Mouse (Mus musculus) lung, embryonic 14.5 days (tissue): Measurements from ENCODE around the gene Aebp2. TPM values are rescaled to one million over a fixed set of nuclear protein-coding genes. Genes with fewer than 3 reads are reported as not detected.
A peak's percentile ranks its signal among the peaks of the same experiment; 100 is the strongest.
"Not testable (repeated sequence)": the region's sequence is repeated elsewhere in the genome, so short reads cannot be mapped to it uniquely, and the experiment has no call there.

Experiments used
- ATAC-seq: fragments of 200-750 bp; cut with Nextera tagmentation; 2 replicates; pipeline ENCODE4 v1.8.0; 2017; ENCODE audit warnings: mild to moderate bottlenecking, moderate TSS enrichment, moderate library complexity; ENCODE audit not compliant: insufficient read depth
- DNase-seq: peaks from one replicate; pipeline ENCODE4 v3.0.0-alpha.2; 2015
- H3K27ac ChIP-seq: fragments of 300-500 bp; sonication (generic); 2 replicates; pipeline ENCODE4 v1.5.1; 2014; ENCODE audit warnings: low read depth, mild to moderate bottlenecking, moderate library complexity
- H3K27me3 ChIP-seq: fragments of 300-500 bp; sonication (generic); 2 replicates; pipeline ENCODE4 v1.6.1; 2014; ENCODE audit warnings: low read length, control low read depth; ENCODE audit not compliant: insufficient read depth
- H3K36me3 ChIP-seq: fragments of 300-500 bp; sonication (generic); 2 replicates; pipeline ENCODE4 v1.6.1; 2014; ENCODE audit warnings: control low read depth; ENCODE audit not compliant: insufficient read depth
- H3K4me1 ChIP-seq: fragments of 300-500 bp; sonication (generic); 2 replicates; pipeline ENCODE4 v1.6.1; 2014; ENCODE audit warnings: antibody characterized with exemption, control low read depth; ENCODE audit not compliant: insufficient read depth
- H3K4me2 ChIP-seq: fragments of 300-500 bp; sonication (generic); 2 replicates; pipeline ENCODE4 v1.6.1; 2014; ENCODE audit warnings: mild to moderate bottlenecking
- H3K4me3 ChIP-seq: fragments of 300-500 bp; sonication (generic); 2 replicates; pipeline ENCODE4 v1.5.1; 2014; ENCODE audit warnings: low read depth, low read length
- H3K9ac ChIP-seq: fragments of 300-500 bp; sonication (generic); 2 replicates; pipeline ENCODE4 v1.6.1; 2014
- H3K9me3 ChIP-seq: fragments of 300-500 bp; sonication (generic); 2 replicates; pipeline ENCODE4 v1.6.1; 2016; ENCODE audit warnings: low read depth, low read length, control low read depth
- CTCF ChIP-seq: IDR thresholded peaks from 2 replicates; pipeline ENCODE4 v1.5.1; 2016; ENCODE audit warnings: antibody characterized with exemption, low read depth
- WGBS: fragments of 180-500 bp; shearing (Covaris S2); extraction: QIAGEN DNeasy Blood & Tissue Kit; methylation state at CpG from one replicate; pipeline ENCODE4 v1.1.7; 2014; 5-methylcytosine and 5-hydroxymethylcytosine counted together
- polyA plus RNA-seq: library from polyadenylated mRNA; unstranded; fragments of >200 nt; fragmentation: Nextera tagmentation; extraction: Ambion mirVana; gene quantifications from 2 replicates; pipeline ENCODE4 v1.2.1, GENCODE M21; 2014

The Aebp2 gene
- 13.3 and 15.3 TPM in 2 replicates for polyA plus RNA-seq

- H3K9me3 ChIP-seq, result no peaks in the 10 kb centered on the region
- WGBS, result 44% methylated on average over 30 of the region's 30 CpGs
- peak; percentile 1; the same call in 1 of the 2 replicates for ATAC-seq
- no peaks in the 10 kb centered on the region for H3K27me3 ChIP-seq
- no peaks in the 10 kb centered on the region for H3K36me3 ChIP-seq
- H3K4me3 ChIP-seq, result peak within 1 kb of the TSS; percentile 99
- no peak for TF ChIP-seq CTCF
- H3K9ac ChIP-seq, result peak within 1 kb of the TSS; percentile 97
- H3K4me1 ChIP-seq, result peaks cover 18% of the 10 kb centered on the region
- H3K27ac ChIP-seq, result peak within 1 kb of the TSS; percentile 96
- peak within 1 kb of the TSS; percentile 66 for H3K4me2 ChIP-seq
- no peak for DNase-seq
These were observed at the start of gene Aebp2 for GRCm38 (mm10) chr6:140622391-140623225. Gene Aebp2 (plus strand): TSS chr6:140622663.

DNA sequence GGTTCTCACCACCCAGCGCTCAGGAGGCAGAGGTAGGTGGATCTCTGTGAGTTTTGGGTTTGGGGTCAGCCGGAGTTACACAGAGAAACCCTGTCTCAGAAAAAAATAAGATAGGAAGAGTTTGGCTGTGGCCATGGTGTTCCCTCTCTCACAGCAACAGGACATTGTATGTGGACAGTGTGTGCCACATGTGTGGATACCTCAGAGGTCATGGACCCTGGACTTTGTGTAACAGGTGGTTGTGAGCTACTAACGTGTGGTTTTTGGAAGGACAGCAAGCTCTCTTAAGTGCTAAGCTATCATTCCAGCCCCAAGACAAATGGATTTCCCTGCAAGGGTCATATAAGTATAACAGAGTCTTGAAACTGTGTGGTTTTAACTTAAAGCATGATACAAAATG is 47.5 kb upstream of the Aebp2 start:
- TF ChIP-seq CTCF, result no peak
- no peaks in the 10 kb centered on the region for H3K27me3 ChIP-seq
- no peak overlapping the region for H3K9ac ChIP-seq
- no peak overlapping the region for H3K4me2 ChIP-seq
- H3K9me3 ChIP-seq, result no peaks in the 10 kb centered on the region
- H3K36me3 ChIP-seq, result peaks cover 65% of the 10 kb centered on the region
- no peak overlapping the region for H3K27ac ChIP-seq
- DNase-seq, result no peak
- no peak overlapping the region for H3K4me3 ChIP-seq
- H3K4me1 ChIP-seq, result no peaks in the 10 kb centered on the region
- 85% methylated on average over 3 of the region's 3 CpGs for WGBS
- ATAC-seq, result no peak

DNA sequence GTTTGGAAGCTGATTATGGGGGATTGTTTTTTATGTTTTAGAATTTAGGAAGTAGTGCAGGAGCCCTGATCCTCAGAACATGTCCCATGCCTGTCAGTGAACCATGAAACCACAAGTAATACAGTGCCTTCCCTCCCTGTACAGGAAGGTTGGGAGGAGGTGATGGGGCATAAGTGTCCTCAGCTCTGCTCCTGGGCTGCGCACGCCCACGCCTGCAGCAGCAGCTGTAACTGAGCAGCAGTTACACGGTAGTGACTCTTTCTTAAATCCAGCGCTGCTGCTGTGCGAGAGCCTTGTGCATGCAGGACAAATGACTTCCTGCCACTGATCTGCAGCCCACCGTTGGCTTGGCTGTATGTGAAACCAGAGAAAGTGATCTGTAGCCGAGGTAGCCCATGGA is 46.3 kb upstream of the Aebp2 start:
- DNase-seq (no peak), ATAC-seq (no peak)
- WGBS, result 61% methylated on average over 8 of the region's 8 CpGs
- Histone ChIP-seq H3K4me2 (no peak overlapping the region), H3K36me3 (peaks cover 65% of the 10 kb centered on the region), H3K9ac (no peak overlapping the region), H3K9me3 (no peaks in the 10 kb centered on the region), H3K4me3 (no peak overlapping the region), H3K27me3 (no peaks in the 10 kb centered on the region), H3K27ac (no peak overlapping the region), H3K4me1 (no peaks in the 10 kb centered on the region)
- no peak for TF ChIP-seq CTCF

- no peaks in the 10 kb centered on the region for H3K4me1 ChIP-seq
- H3K27ac ChIP-seq, result peak overlapping the region; percentile 27; the same call in 1 of the 2 replicates
- H3K27me3 ChIP-seq, result no peaks in the 10 kb centered on the region
- DNase-seq, result peak; percentile 82
- 43% methylated on average over 18 of the region's 18 CpGs for WGBS
- no peak overlapping the region for H3K4me3 ChIP-seq
- H3K9me3 ChIP-seq, result no peaks in the 10 kb centered on the region
- H3K4me2 ChIP-seq, result no peak overlapping the region
- TF ChIP-seq CTCF, result peak; percentile 31
- peak; percentile 92 for ATAC-seq
- H3K9ac ChIP-seq, result no peak overlapping the region
- peaks cover 61% of the 10 kb centered on the region for H3K36me3 ChIP-seq
These were observed 45.3 kb upstream of the Aebp2 start for GRCm38 (mm10) chr6:140576961-140577821.

DNA sequence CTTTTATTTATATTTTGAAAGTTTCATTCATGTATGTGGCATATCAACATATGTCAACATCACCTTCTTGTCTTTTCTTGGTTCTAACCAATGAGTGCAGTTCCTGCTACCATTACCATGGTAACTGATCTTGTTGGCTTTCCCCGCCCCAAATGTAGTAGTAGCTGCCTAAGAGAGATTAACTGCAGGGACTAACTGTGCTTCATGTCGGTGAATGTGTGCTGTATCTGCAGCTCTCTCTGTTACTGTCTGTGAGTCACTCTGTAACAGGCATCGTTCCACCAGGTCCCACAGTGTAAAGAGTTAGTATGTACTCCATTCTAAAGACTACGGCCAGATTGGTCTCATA is 44.7 kb upstream of the Aebp2 start:
- Histone ChIP-seq H3K4me2 (no peak overlapping the region), H3K36me3 (peaks cover 61% of the 10 kb centered on the region), H3K4me1 (no peaks in the 10 kb centered on the region), H3K9me3 (no peaks in the 10 kb centered on the region), H3K4me3 (no peak overlapping the region), H3K9ac (no peak overlapping the region), H3K27ac (no peak overlapping the region), H3K27me3 (no peaks in the 10 kb centered on the region)
- DNase-seq, result no peak
- TF ChIP-seq CTCF, result no peak
- ATAC-seq, result no peak
- WGBS, result 89% methylated on average over 4 of the region's 4 CpGs

DNA sequence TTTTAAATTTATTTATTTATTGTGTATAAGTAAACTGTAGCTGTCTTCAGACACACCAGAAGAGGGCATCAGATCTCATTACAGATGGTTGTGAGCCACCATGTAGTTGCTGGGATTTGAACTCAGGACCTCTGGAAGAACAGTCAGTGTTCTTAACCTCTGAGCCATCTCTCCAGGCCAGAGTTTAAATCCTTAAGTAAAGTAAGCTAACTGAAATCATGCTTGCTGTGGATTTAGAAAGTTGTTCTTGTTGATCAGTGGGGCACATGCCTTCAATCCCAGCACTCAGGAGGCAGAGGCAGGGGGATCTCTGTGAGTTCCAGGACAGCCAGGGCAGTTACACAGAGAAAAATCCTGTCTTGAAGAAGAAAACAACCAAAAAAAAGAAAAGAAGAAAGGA is 43.5 kb upstream of the Aebp2 start:
- not testable (repeated sequence) for H3K9ac ChIP-seq, H3K27me3 ChIP-seq, H3K4me1 ChIP-seq, DNase-seq, H3K27ac ChIP-seq, H3K4me3 ChIP-seq, H3K9me3 ChIP-seq, ATAC-seq, H3K4me2 ChIP-seq
- peaks cover 59% of the 10 kb centered on the region for H3K36me3 ChIP-seq

DNA sequence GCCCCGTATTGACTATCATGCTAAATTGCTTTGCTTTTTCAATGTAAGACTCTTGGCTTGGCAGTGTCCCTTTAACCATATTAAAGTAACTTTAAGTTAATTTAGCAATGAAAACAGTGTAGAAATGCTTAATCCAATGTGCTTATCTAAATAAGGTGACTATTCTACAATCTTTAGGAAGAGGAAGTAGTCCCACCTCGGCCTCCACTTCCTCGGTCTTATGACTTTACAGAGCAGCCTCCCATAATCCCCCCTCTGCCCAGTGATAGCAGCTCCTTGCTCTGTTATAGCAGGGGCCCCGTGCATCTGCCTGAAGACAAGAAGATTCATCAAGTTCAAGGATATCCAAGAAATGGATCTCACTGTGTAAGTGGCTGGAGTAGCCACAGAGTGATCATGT is 42.3 kb upstream of the Aebp2 start:
- TF ChIP-seq CTCF, result no peak
- DNase-seq (no peak), ATAC-seq (no peak)
- Histone ChIP-seq H3K27me3 (no peaks in the 10 kb centered on the region), H3K9me3 (no peaks in the 10 kb centered on the region), H3K27ac (no peak overlapping the region), H3K4me2 (no peak overlapping the region), H3K4me3 (no peak overlapping the region), H3K36me3 (peaks cover 52% of the 10 kb centered on the region), H3K4me1 (no peaks in the 10 kb centered on the region), H3K9ac (no peak overlapping the region)
- 82% methylated on average over 4 of the region's 4 CpGs for WGBS
